Mouse (Mus musculus): ENCODE results near the gene Cnot10.
"Not testable (repeated sequence)": the region's sequence is repeated elsewhere in the genome, so short reads cannot be mapped to it uniquely, and the experiment has no call there.

Cnot10 gene

DNA sequence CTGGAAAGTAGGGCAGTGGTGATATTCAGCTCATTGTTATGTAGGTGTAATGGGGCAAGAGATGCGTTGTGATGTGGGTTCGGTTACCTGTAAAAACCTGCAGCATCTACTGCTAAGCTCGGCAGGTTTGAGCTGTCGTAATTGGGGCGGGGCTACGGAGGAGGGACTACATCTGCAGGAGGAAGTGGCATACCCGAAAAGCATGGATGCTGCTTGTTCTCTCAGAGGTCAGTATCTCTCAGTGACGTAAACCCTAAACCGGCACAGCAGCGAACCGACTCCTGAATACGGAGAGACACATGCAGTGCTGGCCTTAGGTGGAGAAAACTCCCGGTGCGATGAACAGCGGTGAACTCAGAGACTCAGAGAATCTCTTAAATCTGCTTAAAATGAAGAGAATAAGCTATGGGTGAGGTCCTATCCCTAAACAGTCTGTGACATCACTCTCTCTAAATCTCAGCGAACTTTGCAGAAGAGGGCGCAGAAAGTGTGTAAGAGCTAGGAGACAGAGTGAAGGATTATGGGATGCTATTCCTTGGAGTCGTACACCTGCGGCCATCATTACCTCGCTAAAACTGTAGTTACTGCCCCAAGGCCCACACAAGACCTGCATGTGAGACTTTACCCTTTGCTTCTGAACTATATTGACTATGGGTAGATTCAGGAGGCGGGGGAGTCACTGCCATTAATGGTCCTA is 11.1 kb upstream of the Cnot10 start:
- peak in 1 of 2 experiments; percentile 15 for DNase-seq (ENCODE audit: low spot score in 2 of 2)

- DNase-seq (ENCODE audit: low spot score in 2 of 2), result no peak
These were observed 9.4 kb upstream of the Cnot10 start for GRCm38 (mm10) chr9:114649371-114649770.

DNA sequence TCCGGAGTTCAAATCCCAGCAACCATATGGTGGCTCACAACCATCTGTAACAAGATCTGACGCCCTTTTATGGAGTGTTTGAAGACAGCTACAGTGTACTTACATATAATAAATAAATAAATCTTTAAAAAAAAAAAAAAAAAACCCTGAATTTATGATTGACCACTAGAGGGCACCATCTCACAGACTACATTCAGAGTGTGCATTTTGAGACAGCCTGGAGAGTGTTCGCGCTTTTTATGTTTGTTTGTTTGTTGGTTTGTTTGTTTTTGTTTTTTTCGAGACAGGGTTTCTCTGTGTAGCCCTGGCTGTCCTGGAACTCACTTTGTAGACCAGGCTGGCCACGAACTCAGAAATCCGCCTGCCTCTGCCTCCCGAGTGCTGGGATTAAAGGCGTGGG is 8.5 kb upstream of the Cnot10 start:
- DNase-seq (ENCODE audit: low spot score in 2 of 2), result not testable (repeated sequence)

DNA sequence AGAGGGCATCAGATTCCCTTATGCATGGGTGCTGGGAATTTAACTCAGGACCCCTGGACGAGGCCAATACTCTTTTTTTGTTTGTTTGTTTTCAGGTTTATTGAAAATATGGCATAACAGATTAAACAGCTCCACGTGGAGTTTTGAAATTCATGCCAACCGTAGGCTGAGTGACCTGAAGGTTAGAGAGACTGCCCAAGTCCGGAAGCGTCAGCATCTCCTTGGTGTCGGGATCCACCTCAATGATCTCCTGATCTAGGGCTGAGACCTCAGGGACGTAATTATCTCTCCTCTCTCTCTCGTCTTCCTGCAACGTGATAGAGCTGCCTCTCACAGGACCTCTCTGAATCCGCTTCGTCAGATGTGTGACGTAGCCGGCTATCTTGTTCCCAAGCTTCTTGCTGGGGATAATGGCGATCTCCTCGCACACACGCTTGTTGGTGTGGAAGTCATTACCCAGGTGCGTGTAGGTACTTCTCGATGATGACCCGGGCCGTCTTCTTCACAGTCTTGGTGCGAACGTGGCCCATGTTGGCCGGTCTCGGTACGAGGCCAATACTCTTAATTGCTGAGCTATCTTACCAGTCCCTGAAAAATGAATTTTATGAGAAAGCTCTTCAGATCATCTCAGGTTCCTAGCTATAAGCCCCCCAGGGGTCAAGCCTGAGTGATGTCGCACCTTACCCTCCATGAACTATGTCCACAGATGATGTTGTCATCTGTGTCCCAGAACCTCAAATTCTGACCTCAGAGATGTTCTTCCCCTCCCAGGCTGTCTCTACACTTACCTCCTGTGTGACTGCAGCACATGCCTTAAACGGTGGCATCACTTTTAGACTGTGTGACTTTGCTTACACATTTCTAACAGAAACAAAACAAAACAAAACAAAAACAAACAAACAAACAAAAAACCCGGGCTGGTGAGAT is 7.8 kb upstream of the Cnot10 start:
- DNase-seq (ENCODE audit: low spot score in 2 of 2), result no peak

DNA sequence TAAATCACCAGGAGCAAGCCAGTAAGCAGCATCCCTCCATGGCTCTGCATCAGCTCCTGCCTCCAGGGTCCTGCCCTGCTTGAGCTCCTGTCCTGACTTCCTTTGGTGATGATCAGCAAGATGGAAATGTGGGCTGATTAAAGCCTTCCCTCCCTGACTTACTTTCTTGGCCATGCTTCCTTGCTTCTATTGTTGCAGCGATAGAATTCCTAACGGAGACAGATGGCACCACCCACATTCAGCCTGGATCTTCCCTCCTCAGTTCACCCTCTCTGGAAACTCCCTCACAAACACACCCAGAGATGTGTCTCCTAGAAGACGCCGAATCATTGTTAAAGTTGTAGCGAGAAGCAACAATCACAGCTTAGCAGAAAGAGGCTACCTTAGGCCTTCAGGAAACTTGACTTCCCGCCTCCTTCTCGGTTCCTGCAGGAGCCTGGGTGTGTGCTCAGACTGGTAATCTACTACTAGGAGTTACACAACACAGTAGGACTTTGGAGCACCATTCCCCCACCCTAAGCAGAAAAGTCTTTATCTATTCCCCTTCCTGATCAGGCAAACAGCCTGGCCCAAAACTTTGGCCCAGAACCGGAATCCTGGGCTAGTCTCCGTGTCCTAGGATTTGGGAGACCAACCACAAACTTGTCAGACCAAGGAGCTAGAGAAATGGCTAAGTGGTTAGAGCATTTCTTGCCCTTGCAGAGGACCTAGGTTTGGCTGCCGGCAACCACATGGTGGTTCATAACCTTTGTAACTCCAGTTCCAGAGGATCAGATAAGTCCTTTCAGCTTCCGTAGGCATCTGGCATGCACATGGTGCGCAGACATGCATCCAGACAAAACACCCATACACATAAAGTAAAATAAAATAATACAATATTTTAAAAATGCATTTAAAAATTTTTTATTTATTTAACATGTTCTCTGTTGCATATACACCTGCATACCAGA is 6.8 kb upstream of the Cnot10 start:
- DNase-seq (ENCODE audit: low spot score in 2 of 2), result no peak

- DNase-seq (ENCODE audit: low spot score in 2 of 2), result peak in 1 of 2 experiments; percentile 1
These were observed 717 bp downstream of the Cnot10 start for GRCm38 (mm10) chr9:114639186-114639748.

DNA sequence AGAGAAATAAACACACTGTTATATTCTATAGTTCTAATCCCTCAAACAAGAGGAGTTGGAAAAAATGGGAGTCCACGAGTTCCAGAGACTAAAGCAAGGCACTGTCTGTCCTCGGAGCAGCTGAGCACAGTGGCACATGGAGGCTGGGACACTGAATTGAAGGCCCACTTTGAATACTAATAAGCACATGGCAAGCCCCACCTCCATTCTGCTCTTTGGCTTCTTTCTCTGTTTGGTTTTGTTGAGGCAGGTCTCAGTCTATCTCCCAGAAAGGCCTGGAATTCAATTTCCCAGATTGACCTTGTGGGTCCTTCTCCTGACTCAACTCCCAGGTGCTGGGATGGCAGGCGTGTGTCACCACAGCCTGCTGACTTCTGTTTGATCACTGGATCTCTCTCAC is 3.2 kb downstream of the Cnot10 start:
- no peak for DNase-seq (ENCODE audit: low spot score in 2 of 2)

DNA sequence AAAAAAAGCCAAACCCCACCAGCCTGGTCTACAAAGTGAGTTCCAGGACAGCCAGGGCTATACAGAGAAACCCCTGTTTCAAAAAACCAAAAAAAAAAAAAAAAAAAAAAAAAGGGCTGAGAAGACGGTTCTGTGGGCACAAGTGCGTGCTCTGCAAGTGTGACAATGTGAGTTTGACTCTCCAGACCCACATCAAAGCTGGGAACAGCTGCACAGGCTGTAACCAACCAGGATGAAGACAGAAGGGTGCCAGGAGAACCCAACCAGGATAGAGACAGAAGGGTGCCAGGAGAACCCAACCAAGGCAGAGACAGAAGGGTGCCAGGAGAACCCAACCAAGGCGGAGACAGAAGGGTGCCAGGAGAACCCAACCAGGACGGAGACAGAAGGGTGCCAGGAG is 3.8 kb downstream of the Cnot10 start:
- DNase-seq (ENCODE audit: low spot score in 2 of 2), result no peak

DNA sequence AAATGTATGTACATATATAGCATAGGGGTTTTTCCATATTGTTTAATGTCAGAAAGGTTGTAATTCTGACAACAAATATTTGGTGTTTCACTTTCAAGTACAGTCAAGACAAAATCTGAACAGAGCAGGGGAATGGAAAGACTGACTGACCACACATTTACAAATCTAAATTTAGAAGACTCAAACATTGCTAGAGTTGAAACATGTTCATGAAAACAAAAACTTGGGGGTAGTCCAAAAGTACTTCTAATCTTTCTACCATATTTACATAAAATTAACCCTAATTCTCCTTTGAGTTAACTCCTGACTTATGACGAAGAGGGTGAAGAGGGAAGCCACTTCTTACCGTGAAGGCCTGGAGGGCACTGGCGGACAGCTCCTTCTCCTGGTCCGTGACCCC is 7.7 kb downstream of the Cnot10 start:
- DNase-seq (ENCODE audit: low spot score in 2 of 2), result peak in 1 of 2 experiments; percentile 6

DNA sequence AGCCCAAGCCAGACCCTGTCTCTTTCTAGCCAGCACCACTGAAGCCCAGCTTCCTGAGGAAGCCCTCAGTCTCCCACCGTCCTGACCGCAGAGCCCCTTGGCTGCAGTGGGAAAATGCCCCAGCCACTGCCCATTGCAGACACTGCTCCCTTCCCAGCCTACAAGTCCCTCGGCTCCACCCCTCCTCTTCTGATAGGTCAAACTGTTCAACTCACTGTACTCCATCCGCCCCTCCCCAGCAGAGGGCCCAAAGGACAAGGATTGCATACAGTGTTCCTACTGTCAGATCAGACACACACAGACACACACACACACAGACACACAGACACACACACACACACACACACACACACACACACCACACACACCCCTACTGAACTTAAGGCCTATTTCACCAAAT is 13.3 kb downstream of the Cnot10 start:
- DNase-seq (ENCODE audit: low spot score in 2 of 2), result no peak

GRCm38 (mm10) chr9:114624178-114624577 is 15.8 kb downstream of the Cnot10 start:
- DNase-seq (ENCODE audit: low spot score in 2 of 2), result no peak

DNA sequence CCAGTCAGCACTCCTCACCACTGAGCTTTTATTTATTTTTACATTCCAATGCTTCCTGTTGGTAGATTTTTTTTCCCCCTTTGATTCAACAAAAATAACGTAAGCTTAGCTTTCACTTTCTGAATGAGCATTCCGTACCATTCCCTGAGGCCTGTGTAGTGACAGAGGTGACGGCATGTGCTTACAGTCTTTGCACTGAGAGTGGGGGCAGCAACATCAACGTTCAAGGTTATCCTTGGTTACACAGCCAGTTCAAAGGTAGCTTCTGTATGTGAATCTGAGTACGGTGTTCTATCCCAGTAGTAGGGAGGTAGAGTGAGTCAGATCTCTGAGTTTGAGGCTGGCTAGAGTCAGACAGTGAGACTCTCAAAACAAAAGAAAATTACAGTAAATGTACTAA is 18.8 kb downstream of the Cnot10 start:
- DNase-seq (ENCODE audit: low spot score in 2 of 2), result no peak

GRCm38 (mm10) chr9:114614176-114614953 is 25.6 kb downstream of the Cnot10 start:
- peak; percentile 22 to 26 for DNase-seq (ENCODE audit: low spot score in 2 of 2)

DNA sequence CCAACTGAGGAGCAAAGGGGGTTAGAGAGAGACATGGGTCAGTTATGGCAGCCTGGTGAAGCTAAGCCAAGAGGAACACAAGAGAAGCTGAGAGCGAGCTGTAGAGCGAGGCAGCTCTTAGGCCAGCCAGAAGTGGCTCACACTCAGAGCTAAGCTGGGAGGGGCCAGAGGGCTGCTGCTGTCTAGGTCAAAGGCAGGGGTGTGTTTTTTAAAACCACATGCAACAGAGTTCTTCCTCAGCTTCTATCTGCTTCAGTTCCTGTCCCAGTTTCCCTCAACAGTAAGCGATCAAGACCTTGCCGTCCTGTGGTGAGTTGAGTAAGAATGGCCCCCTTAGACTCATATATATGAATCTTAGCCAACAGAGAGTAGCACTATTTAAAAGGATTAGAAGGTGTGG is 27.0 kb downstream of the Cnot10 start:
- peak; percentile 5 to 19 for DNase-seq (ENCODE audit: low spot score in 2 of 2)

DNA sequence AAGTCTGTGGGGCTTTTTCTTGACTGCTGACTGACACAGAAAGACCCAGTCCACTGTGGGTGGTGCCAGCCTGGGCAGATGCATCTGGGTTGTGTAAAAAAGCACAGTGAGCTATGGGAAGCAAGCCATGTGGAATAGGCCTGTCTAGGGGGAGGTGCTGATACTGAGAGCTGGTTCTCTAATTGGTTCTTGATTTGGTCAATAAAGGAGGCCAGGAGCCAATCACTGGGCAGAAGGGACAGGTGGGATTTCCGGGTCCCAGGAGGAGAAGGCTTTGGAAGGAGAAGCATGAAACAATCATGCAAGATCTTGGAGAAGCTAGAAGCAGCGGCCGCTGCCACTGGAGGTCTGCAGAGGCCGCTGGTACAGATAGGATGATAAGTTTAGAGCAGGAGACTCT is 27.4 kb downstream of the Cnot10 start:
- DNase-seq (ENCODE audit: low spot score in 2 of 2), result no peak

GRCm38 (mm10) chr9:114610266-114610665 is 29.7 kb downstream of the Cnot10 start:
- no peak for DNase-seq (ENCODE audit: low spot score in 2 of 2)

- DNase-seq (ENCODE audit: low spot score in 2 of 2), result no peak
These were observed 36.0 kb downstream of the Cnot10 start for GRCm38 (mm10) chr9:114603876-114604540.

- DNase-seq (ENCODE audit: low spot score in 2 of 2), result no peak
These were observed 38.9 kb downstream of the Cnot10 start for GRCm38 (mm10) chr9:114601096-114601495.

DNA sequence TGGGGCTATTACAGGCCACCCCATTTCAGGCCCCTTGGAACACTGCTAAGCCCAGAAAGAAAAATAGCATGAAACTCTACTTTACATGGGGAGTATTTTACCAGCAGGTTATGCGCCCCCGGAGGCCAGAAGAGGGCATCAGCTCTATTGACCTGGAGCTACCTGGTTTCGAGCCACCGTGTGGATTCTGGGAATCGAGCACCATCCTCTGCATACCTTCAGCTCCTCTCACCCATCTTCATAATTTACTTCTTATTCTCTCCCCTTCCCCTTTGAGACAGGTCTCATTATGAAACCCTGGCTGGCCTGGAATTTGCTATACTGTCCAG is 55.0 kb downstream of the Cnot10 start:
- no peak for DNase-seq (ENCODE audit: low spot score in 2 of 2)
